Mouse (Mus musculus) left cerebral cortex, postnatal 4 days (tissue): ENCODE measurements at regions not wholly inside any gene's neighbourhood (a gene's known extent, or its start where the extent isn't known, plus 50 kb on each side); places are given as distances from the start of the nearest gene placed in this dataset.
"Not testable (repeated sequence)": the region's sequence is repeated elsewhere in the genome, so short reads cannot be mapped to it uniquely, and the experiment has no call there.

Source experiments
- DNase-seq: peaks from one replicate; pipeline ENCODE4 v3.0.0-alpha.2; 2022
- intact Hi-C: fragments of 180-260 bp; cut with DNase I; formaldehyde crosslinking; loops from one replicate; pipeline ENCODE4 v1.15.1; 2025

- intact Hi-C loops = no loop called here
- no peak for DNase-seq
Measured at GRCm38 (mm10) chr13:97490131-97490530, 249.2 kb downstream of the Enc1 start.

- intact Hi-C loops = no loop called here
- DNase-seq = no peak
Measured at GRCm38 (mm10) chr13:97489721-97490120, 248.8 kb downstream of the Enc1 start.

DNA sequence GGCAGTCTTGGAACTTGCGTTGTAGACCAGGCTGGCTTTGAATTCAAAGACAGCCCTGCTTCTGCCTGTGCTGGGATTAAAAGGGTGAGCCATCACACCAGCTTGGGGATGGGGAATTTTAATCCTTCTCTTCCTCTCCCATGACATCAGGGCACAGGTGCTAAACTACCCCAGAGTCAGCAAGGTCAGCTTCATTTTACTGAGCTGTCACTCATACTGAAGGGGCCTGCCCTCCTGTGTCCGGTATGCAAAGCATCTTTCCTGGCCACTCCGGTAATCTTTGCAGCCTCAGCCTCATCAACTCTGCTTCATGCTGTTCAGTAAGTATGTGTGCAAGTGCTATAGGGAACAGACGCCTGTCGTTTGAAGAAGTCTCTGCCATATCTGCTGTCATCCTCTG lies 248.1 kb downstream of the Enc1 start:
- no peak for DNase-seq
- intact Hi-C loops = no loop called here

GRCm38 (mm10) chr13:97488518-97488917 lies 247.6 kb downstream of the Enc1 start:
- intact Hi-C loops = no loop called here
- DNase-seq = no peak

- intact Hi-C loops = no loop called here
- no peak for DNase-seq
Measured at GRCm38 (mm10) chr13:97487746-97488473, 247.0 kb downstream of the Enc1 start.

DNA sequence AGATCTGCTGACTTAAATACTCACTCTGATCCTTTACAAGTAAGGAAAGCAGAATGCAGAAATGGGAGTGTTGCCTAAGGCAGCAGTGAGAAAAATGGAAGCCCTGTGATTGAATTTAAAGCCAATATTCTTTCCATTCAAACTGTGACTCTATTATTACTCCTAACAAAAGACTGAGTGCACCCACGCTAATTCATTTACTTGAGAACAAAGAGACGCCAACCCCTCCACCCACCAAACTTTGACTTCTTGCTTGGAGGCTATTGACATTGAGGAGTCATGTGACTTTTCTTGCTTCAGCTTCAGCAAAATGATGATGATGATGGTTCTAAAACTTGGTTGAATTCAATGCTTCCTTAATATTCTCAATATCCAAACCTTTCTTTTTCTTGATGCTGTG lies 245.6 kb downstream of the Enc1 start:
- intact Hi-C loops = no loop called here
- no peak for DNase-seq

DNA sequence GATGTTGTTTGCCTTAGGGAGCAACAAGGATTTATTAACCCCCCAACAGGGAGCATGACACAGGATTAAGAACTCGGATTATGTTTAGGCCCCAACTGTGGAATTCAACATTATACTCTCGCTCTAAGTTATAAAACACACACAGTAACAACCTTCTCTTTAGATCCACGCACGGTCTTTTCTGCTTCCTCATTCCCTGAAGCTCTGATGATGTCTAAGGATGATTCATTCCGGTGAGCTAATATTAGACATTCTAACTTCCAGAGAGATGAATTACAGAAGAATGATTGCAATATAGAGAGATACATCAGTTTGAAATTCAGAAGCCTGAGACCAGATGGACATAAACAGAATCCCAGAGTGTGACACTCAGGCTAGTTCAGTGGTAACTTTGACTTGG lies 245.0 kb downstream of the Enc1 start:
- intact Hi-C loops = no loop called here
- DNase-seq = no peak

DNA sequence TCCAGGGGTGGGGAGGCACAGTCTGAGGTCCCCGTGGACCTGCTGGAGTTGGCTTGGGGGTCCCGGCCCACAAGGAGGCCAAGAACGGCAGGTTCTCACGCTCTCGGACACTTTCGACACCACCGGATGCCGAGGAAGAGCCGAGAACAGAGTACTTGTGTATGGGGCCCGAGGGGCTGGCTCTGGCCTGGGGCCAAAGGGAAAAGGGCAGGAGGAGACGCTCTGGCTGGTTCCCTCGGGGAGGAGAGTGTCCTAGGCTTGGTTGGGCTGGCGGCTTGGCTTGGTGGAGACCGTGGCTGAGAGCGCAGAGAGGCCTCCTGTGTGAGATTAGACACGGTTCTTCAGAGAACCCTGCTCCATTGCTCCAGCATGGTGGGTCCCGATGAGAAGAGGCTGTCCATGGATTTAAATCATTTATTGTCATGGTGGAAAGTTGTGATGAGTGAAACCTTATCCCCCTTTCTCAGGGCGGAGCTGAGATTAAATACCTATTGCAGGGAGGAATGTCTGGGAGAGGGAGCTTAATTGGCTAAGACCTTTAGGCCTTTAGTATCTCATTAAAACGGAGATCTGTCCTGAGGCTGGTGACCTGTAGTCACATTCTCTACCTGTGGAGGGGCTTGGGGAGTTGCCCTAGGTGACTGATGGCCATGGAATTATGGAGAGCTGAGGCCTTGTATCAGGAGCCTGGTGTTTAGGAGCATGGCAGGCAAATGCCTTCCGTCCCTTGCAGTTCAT lies 244.1 kb downstream of the Enc1 start:
- peak; percentile 27 for DNase-seq
- intact Hi-C loops = no loop called here

DNA sequence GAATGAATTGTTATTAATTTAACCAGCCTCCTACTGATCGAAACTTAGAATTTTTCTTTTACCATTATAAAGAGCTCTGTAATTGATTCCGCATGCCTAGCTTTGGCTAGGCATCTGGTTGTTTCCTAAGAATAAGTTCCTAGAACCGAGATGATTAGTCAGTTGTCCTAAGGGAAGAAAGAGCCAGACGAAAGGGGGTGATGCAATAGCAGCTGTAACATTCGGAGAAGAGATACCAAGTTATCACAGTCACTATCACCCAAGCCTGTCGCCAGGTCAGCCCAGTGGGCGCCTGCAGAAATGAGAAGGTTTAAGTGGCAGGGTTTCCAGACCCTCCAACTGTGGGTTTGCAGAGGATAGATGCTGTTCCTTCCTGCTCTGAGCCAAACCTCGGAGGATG lies 242.8 kb downstream of the Enc1 start:
- DNase-seq = no peak
- intact Hi-C loops = no loop called here

GRCm38 (mm10) chr13:97482439-97482946 lies 241.6 kb downstream of the Enc1 start:
- intact Hi-C loops = no loop called here

DNA sequence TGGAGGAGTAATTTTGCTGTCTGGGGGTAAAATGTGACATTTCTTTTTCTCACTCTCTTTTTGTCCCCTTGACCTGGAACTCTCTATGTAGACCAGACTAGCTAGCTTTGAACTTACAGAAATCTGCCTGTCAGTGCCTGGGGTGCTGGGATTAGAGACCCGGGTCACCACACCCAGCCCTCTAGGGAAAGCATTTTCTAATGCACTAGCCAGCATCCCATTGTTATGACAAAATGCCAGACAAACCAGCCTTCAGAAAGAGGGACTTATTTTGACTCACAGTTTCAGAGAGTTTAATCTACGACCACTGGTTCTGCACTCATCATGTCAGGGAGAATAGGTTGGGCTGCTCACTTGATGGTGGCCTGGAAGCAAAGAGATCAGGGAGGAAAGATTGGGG lies 240.4 kb downstream of the Enc1 start:
- intact Hi-C loops = no loop called here
- no peak for DNase-seq

More at GRCm38 (mm10) chr13:97482439-97482946, 241.6 kb downstream of the Enc1 start:
- DNase-seq = no peak

GRCm38 (mm10) chr13:97479066-97479586 lies 238.2 kb downstream of the Enc1 start:
- intact Hi-C loops = no loop called here
- DNase-seq = no peak

- no peak for DNase-seq
- intact Hi-C loops = no loop called here
Measured at GRCm38 (mm10) chr13:97473971-97474365, 233.1 kb downstream of the Enc1 start.

DNA sequence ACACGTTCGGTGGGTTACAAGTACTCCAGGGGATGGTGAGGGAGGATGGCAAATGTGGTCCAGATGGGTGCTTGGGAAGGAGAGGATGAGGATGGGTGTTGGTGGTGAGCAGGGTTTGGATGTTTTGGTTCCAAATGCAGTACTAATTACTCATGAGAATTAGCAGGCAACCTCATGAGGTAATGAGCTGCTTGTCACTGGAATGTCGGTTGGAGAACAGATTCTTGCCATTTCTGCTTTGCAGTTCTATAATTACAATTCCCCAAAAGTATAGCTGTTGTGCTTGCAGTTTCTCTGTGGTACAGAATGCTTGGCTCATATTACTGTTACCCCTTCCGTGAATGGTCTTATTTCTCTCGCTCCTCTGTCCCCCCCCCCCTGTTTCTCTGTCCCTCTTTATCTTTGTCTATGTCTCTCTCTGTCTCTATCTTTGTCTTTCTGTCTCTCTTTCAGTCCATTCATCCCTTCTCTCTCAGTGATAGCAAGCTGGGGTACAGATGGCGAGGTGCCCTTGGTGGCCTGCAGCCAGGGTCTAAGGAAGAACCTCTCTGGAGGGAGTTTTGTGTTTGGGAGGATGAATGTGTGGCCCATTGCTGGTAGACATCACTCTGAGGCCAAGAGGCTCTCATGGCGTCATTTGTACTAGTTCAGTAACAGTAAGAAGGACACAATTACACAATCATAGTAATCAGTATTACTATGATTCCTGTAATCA lies 232.5 kb downstream of the Enc1 start:
- DNase-seq = peak; percentile 39
- intact Hi-C loops = no loop called here

DNA sequence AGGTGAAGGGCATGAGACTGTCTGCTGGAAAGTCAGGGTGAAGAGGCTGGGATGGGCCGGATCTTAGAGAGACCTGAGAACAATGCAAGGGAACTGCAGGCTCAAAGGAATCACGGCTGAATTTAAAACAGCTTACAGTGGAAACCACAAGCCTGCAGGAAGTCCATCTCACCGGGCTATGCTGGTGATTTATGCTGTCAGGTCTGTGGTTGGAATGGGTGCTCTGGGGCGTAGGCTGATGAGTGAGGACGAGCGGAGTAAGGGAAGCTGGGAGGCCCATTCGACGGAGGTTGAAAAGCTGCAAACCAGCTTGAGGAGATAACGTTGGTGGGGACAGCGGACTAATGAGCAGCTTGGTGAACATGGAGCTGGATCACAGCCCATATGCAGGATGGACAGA lies 229.1 kb downstream of the Enc1 start:
- intact Hi-C loops = no loop called here
- no peak for DNase-seq

DNA sequence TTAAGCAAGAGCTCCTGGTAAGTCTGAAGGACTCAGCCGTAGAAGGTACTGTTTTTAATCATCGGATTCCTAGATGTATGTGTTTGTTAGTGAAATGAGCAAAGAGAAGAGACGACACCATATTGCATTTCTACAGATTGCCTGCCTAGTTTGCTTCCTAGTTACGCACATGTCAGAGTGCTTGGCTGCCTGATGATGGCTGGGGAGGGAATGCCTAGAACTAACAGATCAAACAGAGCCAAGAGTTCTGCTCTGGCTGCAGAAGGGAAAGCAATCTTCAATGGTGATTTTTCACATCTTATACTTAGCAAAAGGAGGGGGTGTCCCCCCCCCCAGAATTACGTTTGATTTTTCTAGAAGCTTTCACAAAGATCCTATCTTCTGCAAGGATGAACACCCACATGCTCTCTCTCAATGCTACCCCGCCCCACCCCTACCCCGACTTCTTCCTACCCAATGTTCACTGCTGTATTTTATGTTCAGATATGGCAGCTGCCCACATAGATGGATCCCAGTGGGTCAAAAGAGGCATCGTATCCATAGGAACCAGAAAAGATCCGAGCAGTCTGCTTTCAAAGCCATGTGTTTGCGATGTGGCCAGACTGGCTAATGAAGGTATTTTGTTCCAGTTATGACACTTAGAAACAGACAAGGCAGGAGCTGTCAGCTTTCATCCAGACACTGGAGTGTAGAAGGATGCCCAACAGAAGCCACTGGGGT lies 228.1 kb downstream of the Enc1 start:
- intact Hi-C loops = no loop called here
- peak; percentile 10 for DNase-seq

GRCm38 (mm10) chr13:97466585-97466984 lies 225.7 kb downstream of the Enc1 start:
- intact Hi-C loops = not testable (repeated sequence)

DNA sequence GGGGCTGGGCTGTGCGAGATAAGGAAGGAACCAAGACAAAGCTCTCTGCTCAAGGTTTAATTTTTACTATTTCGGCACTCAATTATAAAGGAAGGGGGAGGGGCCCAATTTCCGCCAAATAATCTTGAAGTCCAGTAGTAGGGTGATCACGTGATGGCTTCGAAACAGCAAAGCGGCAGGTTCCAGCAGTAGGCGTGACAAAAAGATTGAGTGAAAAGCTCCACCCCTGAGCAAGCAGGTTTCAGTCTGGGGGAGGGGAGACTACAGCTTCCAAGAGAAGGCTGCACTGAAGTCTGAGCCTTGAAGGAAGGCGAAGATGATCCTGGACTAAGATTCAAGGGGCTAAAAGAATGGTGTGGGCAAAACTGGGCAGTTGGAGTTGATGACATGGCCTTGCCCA lies 222.9 kb downstream of the Enc1 start:
- DNase-seq = no peak
- intact Hi-C loops = no loop called here

More at GRCm38 (mm10) chr13:97466585-97466984, 225.7 kb downstream of the Enc1 start:
- DNase-seq = not testable (repeated sequence)

- intact Hi-C loops = no loop called here
- no peak for DNase-seq
Measured at GRCm38 (mm10) chr13:97462884-97463235, 222.0 kb downstream of the Enc1 start.

- intact Hi-C loops = no loop called here
Measured at GRCm38 (mm10) chr13:97462110-97462883, 221.4 kb downstream of the Enc1 start.

More at GRCm38 (mm10) chr13:97462110-97462883, 221.4 kb downstream of the Enc1 start:
- DNase-seq = no peak
